Mouse (Mus musculus) liver, embryonic 14.5 days (tissue): ENCODE data around the gene Gm11992. TPM values are rescaled to one million over a fixed set of nuclear protein-coding genes. Genes with fewer than 3 reads are reported as not detected.

Source experiments
- ATAC-seq: fragments of 200-750 bp; cut with Nextera tagmentation; 2 replicates; pipeline ENCODE4 v1.8.0; 2017; ENCODE audit warnings: moderate number of reproducible peaks, mild to moderate bottlenecking, moderate library complexity; ENCODE audit not compliant: insufficient read depth
- DNase-seq, 3 experiments: peaks; one replicate each; pipeline ENCODE4 v3.0.0-alpha.2; 2012 to 2013; ENCODE audit warnings: low read depth in 3 of 3, low spot score in 3 of 3
- H3K27ac ChIP-seq: fragments of 300-500 bp; sonication (generic); 2 replicates; pipeline ENCODE4 v1.5.1; 2014; ENCODE audit warnings: moderate library complexity, mild to moderate bottlenecking, control low read depth, inconsistent platforms
- H3K27me3 ChIP-seq: fragments of 300-500 bp; sonication (generic); 2 replicates; pipeline ENCODE4 v1.6.1; 2014; ENCODE audit warnings: mild to moderate bottlenecking, low read length, moderate library complexity; ENCODE audit not compliant: control insufficient read depth, insufficient read depth
- H3K36me3 ChIP-seq: fragments of 300-500 bp; sonication (generic); replicated peaks from 2 replicates; pipeline ENCODE4 v1.6.1; 2014; ENCODE audit warnings: low read depth; ENCODE audit not compliant: control insufficient read depth, insufficient read depth
- H3K4me1 ChIP-seq, 2 experiments: fragments of 200-500 bp in 1 of 2; fragments of 300-500 bp in 1 of 2; sonication (generic) in 1 of 2; replicated peaks; 2 replicates each; pipeline ENCODE4 v1.6.1; 2012 to 2014; ENCODE audit warnings: antibody characterized with exemption in 1 of 2, inconsistent platforms in 1 of 2, low read length in 1 of 2; ENCODE audit not compliant: control insufficient read depth in 2 of 2, insufficient read depth in 2 of 2
- H3K4me2 ChIP-seq: fragments of 300-500 bp; sonication (generic); 2 replicates; pipeline ENCODE4 v1.6.1; 2014; ENCODE audit warnings: low read depth, mild to moderate bottlenecking, control low read depth, moderate library complexity
- H3K4me3 ChIP-seq, 2 experiments: fragments of 200-500 bp in 1 of 2; fragments of 300-500 bp in 1 of 2; sonication (generic) in 1 of 2; 2 replicates each; pipeline ENCODE4 v1.5.1; 2012 to 2014; ENCODE audit warnings: low read depth in 2 of 2, low read length in 2 of 2, mild to moderate bottlenecking in 2 of 2, control low read depth in 1 of 2, inconsistent platforms in 1 of 2, moderate library complexity in 1 of 2; ENCODE audit not compliant: insufficient read depth in 1 of 2
- H3K9ac ChIP-seq: fragments of 300-500 bp; sonication (generic); replicated peaks from 2 replicates; pipeline ENCODE4 v1.6.1; 2014; ENCODE audit warnings: mild to moderate bottlenecking, control low read depth, moderate library complexity
- H3K9me3 ChIP-seq: fragments of 300-500 bp; sonication (generic); 2 replicates; pipeline ENCODE4 v1.6.1; 2016; ENCODE audit warnings: low read length, mixed read lengths; ENCODE audit not compliant: control insufficient read depth
- CTCF ChIP-seq: IDR thresholded peaks from 2 replicates; pipeline ENCODE4 v1.5.1; 2016; ENCODE audit warnings: antibody characterized with exemption, low read depth, control low read depth
- EP300 ChIP-seq: IDR thresholded peaks from 2 replicates; pipeline ENCODE4 v1.6.1; 2016; ENCODE audit warnings: antibody characterized with exemption, low read depth
- WGBS: fragments of 180-500 bp; shearing (Covaris S2); extraction: QIAGEN DNeasy Blood & Tissue Kit; methylation state at CpG from one replicate; pipeline ENCODE4 v1.1.7; 2014; ENCODE audit not compliant: insufficient replicate concordance; 5-methylcytosine and 5-hydroxymethylcytosine counted together
- polyA plus RNA-seq, 2 experiments: library from polyadenylated mRNA; depleted of rRNA in 1 of 2; stranded (reverse) in 1 of 2; unstranded in 1 of 2; fragments of >200 nt; fragmentation: Nextera tagmentation in 1 of 2; extraction: Ambion mirVana in 1 of 2; gene quantifications; 2 replicates each; pipeline versions ENCODE4 v1.2.1 to v1.2.3; 2012 to 2014

Gm11992 gene
- polyA plus RNA-seq, 2 experiments = 0.04 to 0.09 TPM

- Histone ChIP-seq H3K27me3 (no peaks in the 10 kb centered on the region), H3K4me3 (no peak overlapping the region), H3K4me1 (peaks cover 3 to 4% of the 10 kb centered on the region in 2 experiments; a peak in 3 of 4 replicates), H3K9me3 (no peaks in the 10 kb centered on the region), H3K9ac (no peak overlapping the region), H3K27ac (no peak overlapping the region), H3K36me3 (no peaks in the 10 kb centered on the region), H3K4me2 (no peak overlapping the region)
- DNase-seq (no peak), ATAC-seq (no peak)
- WGBS = 66% methylated on average over 3 of the region's 3 CpGs
- TF ChIP-seq CTCF (no peak), EP300 (no peak)
These were observed 33.7 kb upstream of the Gm11992 start for GRCm38 (mm10) chr11:9014740-9015139.

- Histone ChIP-seq H3K9me3 (no peaks in the 10 kb centered on the region), H3K36me3 (no peaks in the 10 kb centered on the region), H3K4me3 (no peak overlapping the region), H3K4me1 (peaks cover 0 to 2% of the 10 kb centered on the region in 2 experiments; a peak in 1 of 4 replicates), H3K4me2 (no peak overlapping the region), H3K27me3 (no peaks in the 10 kb centered on the region), H3K9ac (no peak overlapping the region), H3K27ac (no peak overlapping the region)
- DNase-seq (no peak), ATAC-seq (no peak)
- whole genome bisulfite sequencing = 44% methylated on average over 6 of the region's 6 CpGs
- TF ChIP-seq EP300 (no peak), CTCF (no peak)
These were observed 29.7 kb upstream of the Gm11992 start for GRCm38 (mm10) chr11:9018491-9019267.

- no peak overlapping the region for H3K9ac ChIP-seq
- WGBS = 70% methylated on average over 5 of the region's 5 CpGs
- H3K4me1 ChIP-seq = peaks cover 0 to 2% of the 10 kb centered on the region in 2 experiments; a peak in 1 of 4 replicates
- H3K9me3 ChIP-seq = no peaks in the 10 kb centered on the region
- no peak overlapping the region for H3K4me2 ChIP-seq
- no peak for ATAC-seq
- no peak overlapping the region for H3K4me3 ChIP-seq
- DNase-seq = no peak
- TF ChIP-seq EP300 (no peak), CTCF (no peak)
- H3K36me3 ChIP-seq = no peaks in the 10 kb centered on the region
- H3K27ac ChIP-seq = no peak overlapping the region
- H3K27me3 ChIP-seq = no peaks in the 10 kb centered on the region
These were observed 28.2 kb upstream of the Gm11992 start for GRCm38 (mm10) chr11:9020207-9020606.

- DNase-seq = no peak
- WGBS = 56% methylated on average over 7 of the region's 7 CpGs
These were observed 23.6 kb upstream of the Gm11992 start for GRCm38 (mm10) chr11:9024782-9025181.

GRCm38 (mm10) chr11:9025211-9025610 lies 23.2 kb upstream of the Gm11992 start:
- Histone ChIP-seq H3K4me1 (0 out of 4 replicates have a peak, but pooled peaks cover 0 to 2% of the 10 kb centered on the region in 2 experiments), H3K27ac (no peak overlapping the region), H3K36me3 (no peaks in the 10 kb centered on the region), H3K4me2 (no peak overlapping the region), H3K9me3 (no peaks in the 10 kb centered on the region), H3K27me3 (no peaks in the 10 kb centered on the region), H3K9ac (no peak overlapping the region), H3K4me3 (no peak overlapping the region)
- DNase-seq (no peak), ATAC-seq (no peak)
- 50% methylated on average over 3 of the region's 3 CpGs for whole genome bisulfite sequencing
- no peak for TF ChIP-seq CTCF
- no peak for TF ChIP-seq EP300

More at GRCm38 (mm10) chr11:9024782-9025181, 23.6 kb upstream of the Gm11992 start:
- Histone ChIP-seq H3K27me3 (no peaks in the 10 kb centered on the region), H3K4me2 (no peak overlapping the region), H3K9ac (no peak overlapping the region), H3K4me3 (no peak overlapping the region), H3K9me3 (no peaks in the 10 kb centered on the region), H3K4me1 (0 out of 4 replicates have a peak, but pooled peaks cover 0 to 2% of the 10 kb centered on the region in 2 experiments), H3K36me3 (no peaks in the 10 kb centered on the region), H3K27ac (no peak overlapping the region)
- no peak for TF ChIP-seq EP300
- TF ChIP-seq CTCF = no peak
- no peak for ATAC-seq
